Mouse (Mus musculus): Measurements from ENCODE around the gene Gm8020.
"Not testable (repeated sequence)": the region's sequence is repeated elsewhere in the genome, so short reads cannot be mapped to it uniquely, and the experiment has no call there.

Gm8020 gene

DNA sequence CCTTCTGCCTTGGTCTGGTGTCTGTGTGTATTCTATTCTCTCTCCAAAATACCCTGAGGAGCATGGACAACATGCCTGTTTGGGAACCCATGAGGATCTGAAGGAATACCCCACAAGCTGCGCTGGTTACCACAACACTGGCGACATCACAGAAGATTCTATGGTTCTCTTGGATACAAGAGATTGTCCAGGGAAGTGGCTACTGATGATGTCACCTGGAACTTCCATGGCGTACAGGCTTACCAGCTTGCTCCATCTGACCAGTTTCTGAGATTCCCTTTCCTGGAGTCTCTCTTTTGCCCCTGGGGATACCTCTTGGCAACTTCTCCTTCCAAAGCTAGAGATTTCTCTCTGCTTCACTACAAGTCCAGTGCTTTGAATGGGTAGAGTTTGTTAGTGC is at the start of gene Gm8020:
Gene Gm8020 (minus strand): TSS at position 101 of the 400 bp plus-strand sequence.
- not testable (repeated sequence) for DNase-seq

- peak; percentile 15 for DNase-seq
These were observed 41.1 kb upstream of the Gm8020 start for GRCm38 (mm10) chr14:42543170-42543701.

- DNase-seq = not testable (repeated sequence)
These were observed 40.4 kb upstream of the Gm8020 start for GRCm38 (mm10) chr14:42542316-42543169.

DNA sequence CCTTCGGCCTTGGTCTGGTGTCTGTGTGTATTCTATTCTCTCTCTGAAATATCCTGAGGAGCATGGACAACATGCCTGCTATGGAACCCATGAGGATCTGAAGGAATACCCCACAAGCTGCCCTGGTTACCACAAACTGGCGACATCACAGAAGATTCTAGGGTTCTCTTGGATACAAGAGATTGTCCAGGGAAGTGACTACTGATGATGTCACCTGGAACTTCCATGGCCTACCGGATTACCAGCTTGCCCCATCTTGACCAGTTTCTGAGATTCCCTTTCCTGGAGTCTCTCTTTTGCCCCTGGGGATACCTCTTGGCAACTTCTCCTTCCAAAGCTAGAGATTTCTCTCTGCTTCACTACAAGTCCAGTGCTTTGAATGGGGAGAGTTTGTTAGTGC is 22.0 kb upstream of the Gm8020 start, which contains the start of gene Gm8024:
Gene Gm8024 (minus strand): TSS at position 101 of the 400 bp plus-strand sequence.
- not testable (repeated sequence) for DNase-seq

DNA sequence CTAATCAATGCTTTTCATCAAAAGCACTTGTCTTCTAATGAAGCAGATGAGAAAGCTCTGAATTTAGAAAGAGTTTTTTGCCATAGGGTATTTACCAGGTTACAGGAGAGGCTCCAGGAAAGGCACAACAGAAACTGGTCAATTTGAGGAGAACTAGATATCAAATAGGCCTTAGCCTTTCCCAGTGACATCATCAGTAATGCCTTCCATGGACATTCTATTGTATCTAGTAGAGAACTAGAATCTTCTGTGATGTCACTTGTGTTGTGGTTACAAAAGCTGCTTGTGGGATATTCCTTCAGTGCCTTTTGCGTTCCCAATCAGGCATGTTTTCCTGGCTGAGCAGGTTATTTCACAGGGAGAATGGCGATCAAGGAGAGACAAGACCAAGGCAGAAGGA is 38.6 kb downstream of the Gm8020 start, which contains the start of gene Gm8011:
Gene Gm8011 (plus strand): TSS at position 301 of the 400 bp plus-strand sequence.
- DNase-seq = not testable (repeated sequence)

Measured in cerebellum, adult 11-12 months (tissue).